Mouse (Mus musculus) ovary, adult 2 months (tissue): ENCODE data around the gene Yae1d1. TPM values are rescaled to one million over a fixed set of nuclear protein-coding genes. Genes with fewer than 3 reads are reported as not detected.

Experiments
- polyA plus RNA-seq: library from polyadenylated mRNA; depleted of rRNA; stranded (reverse); fragments of >200 nt; gene quantifications from 2 replicates; pipeline ENCODE4 v1.2.3, GENCODE M21; 2012; rRNA removed

The Yae1d1 gene
- polyA plus RNA-seq = 4.6 and 5.3 TPM in 2 replicates

GRCm38 (mm10) chr13:17992697-17993514 lies at the start of gene Yae1d1:
TSS of gene Yae1d1 (minus strand) at chr13:17993349.

DNA sequence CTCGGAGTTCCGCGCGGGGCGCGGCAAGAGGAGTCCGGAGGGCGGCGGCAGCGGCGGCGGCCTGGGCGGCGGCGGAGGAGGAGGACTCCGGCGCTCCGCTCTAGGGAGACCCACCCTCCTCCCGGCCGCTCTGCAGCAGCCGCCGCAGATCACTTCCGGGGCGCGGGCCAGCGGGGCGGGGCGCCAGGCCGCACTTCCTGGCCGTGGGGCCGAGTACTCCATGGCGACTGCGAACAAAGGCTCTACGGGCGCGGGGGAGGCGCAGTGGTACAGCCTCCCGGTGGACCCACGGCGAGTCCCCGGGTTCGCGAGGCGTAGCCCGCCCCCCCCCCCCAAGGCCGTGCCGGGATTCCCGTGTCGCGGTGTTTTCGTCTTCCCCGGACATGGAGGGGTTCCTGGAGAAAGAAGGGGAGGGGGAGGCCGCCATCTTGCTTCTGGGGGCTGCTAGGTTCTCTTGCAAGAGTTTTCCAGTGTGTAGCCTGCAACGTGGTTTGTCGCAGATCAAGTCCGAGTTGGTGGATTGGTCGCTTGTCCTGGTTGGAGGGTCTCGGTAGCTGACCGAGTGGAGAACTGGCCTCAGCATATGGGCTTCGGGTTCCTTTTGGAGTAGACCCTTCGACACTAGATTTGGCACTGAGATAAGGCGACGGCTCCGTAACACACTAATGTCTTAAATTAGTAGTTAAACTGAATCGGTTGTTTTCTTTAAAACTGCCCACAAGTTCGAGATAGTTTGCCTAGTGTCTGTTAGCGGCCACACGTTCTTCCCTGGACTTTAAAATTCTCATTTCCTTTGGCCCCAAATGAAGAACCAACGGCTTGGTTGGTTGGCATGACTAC lies 48.9 kb downstream of the Yae1d1 start, which contains the start of gene Rala:
TSS of gene Rala (minus strand) at position 162 of the 840 bp plus-strand sequence.

Other genes starting within 250 kb of the Yae1d1 start
- 71.1 and 118 TPM in 2 replicates for gene Cdk13, start 188.3 kb downstream of the Yae1d1 start, polyA plus RNA-seq
- gene Rala, start 49.1 kb downstream of the Yae1d1 start, polyA plus RNA-seq = 11.2 and 13.8 TPM in 2 replicates